Mouse (Mus musculus) MEL (cell line): ENCODE measurements at regions not wholly inside any gene's neighbourhood (a gene's known extent, or its start where the extent isn't known, plus 50 kb on each side); places are given as distances from the start of the nearest gene placed in this dataset.
"Not testable (repeated sequence)": the region's sequence is repeated elsewhere in the genome, so short reads cannot be mapped to it uniquely, and the experiment has no call there.

ENCODE experiments used
- DNase-seq: peaks from one replicate; pipeline ENCODE4 v3.0.0; 2011; ENCODE audit warnings: low read depth, low spot score
- H3K27ac ChIP-seq: 2 replicates; pipeline ENCODE4 v1.5.1; 2012; ENCODE audit warnings: low read depth, mild to moderate bottlenecking, control low read depth, low read length, moderate library complexity; ENCODE audit not compliant: control insufficient read depth
- H3K27me3 ChIP-seq, 2 experiments: fragments of 150-350 bp in 1 of 2; sonication (generic) in 1 of 2; 2 replicates each; pipeline ENCODE4 v1.6.1; 2012; ENCODE audit warnings: low read length in 2 of 2, mild to moderate bottlenecking in 2 of 2, improper control_type of control experiment in 1 of 2, moderate library complexity in 1 of 2; ENCODE audit not compliant: insufficient read depth in 2 of 2, control insufficient read depth in 1 of 2
- H3K36me3 ChIP-seq, 2 experiments: 2 replicates each; pipeline ENCODE4 v1.6.1; 2012 to 2014; ENCODE audit warnings: low read length in 2 of 2, improper control_type of control experiment in 1 of 2, inconsistent platforms in 1 of 2, mild to moderate bottlenecking in 1 of 2; ENCODE audit not compliant: insufficient read depth in 2 of 2, control insufficient read depth in 1 of 2
- H3K4me1 ChIP-seq, 2 experiments: fragments of 150-350 bp in 1 of 2; sonication (generic) in 1 of 2; 2 replicates each; pipeline ENCODE4 v1.6.1; 2012; ENCODE audit warnings: low read length in 2 of 2, improper control_type of control experiment in 1 of 2, mild to moderate bottlenecking in 1 of 2; ENCODE audit not compliant: insufficient read depth in 2 of 2, control insufficient read depth in 1 of 2
- H3K4me3 ChIP-seq, 2 experiments: fragments of 150-350 bp in 1 of 2; sonication (generic) in 1 of 2; 2 replicates each; pipeline ENCODE4 v1.5.1; 2012; ENCODE audit warnings: low read depth in 2 of 2, low read length in 2 of 2, mild to moderate bottlenecking in 2 of 2, moderate library complexity in 2 of 2, control low read depth in 1 of 2, improper control_type of control experiment in 1 of 2; ENCODE audit not compliant: control insufficient read depth in 1 of 2, insufficient read depth in 1 of 2
- H3K79me2 ChIP-seq: 2 replicates; pipeline ENCODE4 v1.6.1; 2012; ENCODE audit warnings: mild to moderate bottlenecking, low read length, moderate library complexity; ENCODE audit not compliant: control insufficient read depth, poor library complexity, insufficient read depth
- H3K9ac ChIP-seq: 2 replicates; pipeline ENCODE4 v1.6.1; 2012; ENCODE audit warnings: low read depth, mild to moderate bottlenecking, control low read depth, low read length, moderate library complexity; ENCODE audit not compliant: control insufficient read depth, poor library complexity, severe bottlenecking
- H3K9me3 ChIP-seq: fragments of 150-350 bp; sonication (generic); replicated peaks from 2 replicates; pipeline ENCODE4 v1.6.1; 2012; ENCODE audit warnings: mild to moderate bottlenecking, low read length, improper control_type of control experiment, moderate library complexity; ENCODE audit not compliant: insufficient read depth
- BHLHE40 ChIP-seq: IDR thresholded peaks from 2 replicates; pipeline ENCODE4 v1.6.1; 2012; ENCODE audit warnings: low read depth, mild to moderate bottlenecking, inconsistent platforms, low read length, improper control_type of control experiment, borderline replicate concordance
- CHD1 ChIP-seq: IDR thresholded peaks from 2 replicates; pipeline ENCODE4 v1.6.1; 2012; ENCODE audit warnings: low read depth, mild to moderate bottlenecking, inconsistent platforms, low read length, improper control_type of control experiment
- E2F4 ChIP-seq: IDR thresholded peaks from 2 replicates; pipeline ENCODE4 v1.6.1; 2011; ENCODE audit warnings: low read depth, low read length, improper control_type of control experiment, borderline replicate concordance
- ELF1 ChIP-seq: IDR thresholded peaks from 2 replicates; pipeline ENCODE4 v1.6.1; 2014; ENCODE audit warnings: low read depth, mild to moderate bottlenecking, inconsistent platforms, low read length, improper control_type of control experiment, moderate library complexity
- EP300 ChIP-seq, 2 experiments: IDR thresholded peaks; 2 replicates each; pipeline ENCODE4 v1.6.1; 2011; ENCODE audit warnings: improper control_type of control experiment in 2 of 2, low read length in 2 of 2, low read depth in 1 of 2, mild to moderate bottlenecking in 1 of 2
- GABPA ChIP-seq: IDR thresholded peaks from 2 replicates; pipeline ENCODE4 v1.6.1; 2012; ENCODE audit warnings: low read depth, mild to moderate bottlenecking, inconsistent platforms, low read length, improper control_type of control experiment, moderate library complexity
- JUND ChIP-seq: IDR thresholded peaks from 2 replicates; pipeline ENCODE4 v1.6.1; 2011; ENCODE audit warnings: low read depth, mild to moderate bottlenecking, improper control_type of control experiment, low read length
- KAT2A ChIP-seq: conservative IDR thresholded peaks from 2 replicates; pipeline ENCODE4 v1.6.1; 2012; ENCODE audit warnings: low read depth, low read length, improper control_type of control experiment, inconsistent platforms
- MAX ChIP-seq: IDR thresholded peaks from 2 replicates; pipeline ENCODE4 v1.6.1; 2011; ENCODE audit warnings: low read length, improper control_type of control experiment
- MEF2A ChIP-seq: IDR thresholded peaks from 2 replicates; pipeline ENCODE4 v1.6.1; 2014; ENCODE audit warnings: low read depth, mild to moderate bottlenecking, inconsistent platforms, low read length, improper control_type of control experiment; ENCODE audit not compliant: poor library complexity, insufficient replicate concordance, severe bottlenecking; ENCODE audit errors: extremely low read depth
- MXI1 ChIP-seq: IDR thresholded peaks from 2 replicates; pipeline ENCODE4 v1.6.1; 2011; ENCODE audit warnings: mild to moderate bottlenecking, low read depth, low read length, improper control_type of control experiment
- MYB ChIP-seq: IDR thresholded peaks from 2 replicates; pipeline ENCODE4 v1.6.1; 2011; ENCODE audit warnings: mild to moderate bottlenecking, low read depth, low read length, improper control_type of control experiment
- MYC ChIP-seq: IDR thresholded peaks from 2 replicates; pipeline ENCODE4 v1.6.1; 2011; ENCODE audit warnings: low read depth, mild to moderate bottlenecking, low read length, improper control_type of control experiment, moderate library complexity
- NELFE ChIP-seq: IDR thresholded peaks from 2 replicates; pipeline ENCODE4 v1.6.1; 2011; ENCODE audit warnings: low read depth, low read length, improper control_type of control experiment
- NRF1 ChIP-seq: IDR thresholded peaks from 2 replicates; pipeline ENCODE4 v1.6.1; 2014; ENCODE audit warnings: low read depth, mild to moderate bottlenecking, inconsistent platforms, low read length, improper control_type of control experiment, moderate library complexity; ENCODE audit not compliant: poor library complexity, insufficient read depth, severe bottlenecking
- POLR2A ChIP-seq, 2 experiments: IDR thresholded peaks; 2 replicates each; pipeline ENCODE4 v1.6.1; 2011 to 2012; ENCODE audit warnings: low read length in 2 of 2, mild to moderate bottlenecking in 2 of 2, control low read depth in 1 of 2, improper control_type of control experiment in 1 of 2, low read depth in 1 of 2, moderate library complexity in 1 of 2; ENCODE audit not compliant: control insufficient read depth in 1 of 2, insufficient read depth in 1 of 2, poor library complexity in 1 of 2
- RAD21 ChIP-seq: IDR thresholded peaks from 2 replicates; pipeline ENCODE4 v1.6.1; 2011; ENCODE audit warnings: mild to moderate bottlenecking, low read depth, low read length, improper control_type of control experiment
- RCOR1 ChIP-seq: IDR thresholded peaks from 2 replicates; pipeline ENCODE4 v1.6.1; 2012; ENCODE audit warnings: low read depth, mild to moderate bottlenecking, inconsistent platforms, low read length, improper control_type of control experiment
- TAL1 ChIP-seq: IDR thresholded peaks from 2 replicates; pipeline ENCODE4 v1.6.1; 2012; ENCODE audit warnings: mild to moderate bottlenecking, inconsistent platforms, low read length, moderate library complexity, mixed read lengths
- TBP ChIP-seq: IDR thresholded peaks from 2 replicates; pipeline ENCODE4 v1.8.0; 2011; ENCODE audit warnings: low read depth, low read length, improper control_type of control experiment
- TCF12 ChIP-seq: IDR thresholded peaks from 2 replicates; pipeline ENCODE4 v1.6.1; 2014; ENCODE audit warnings: low read depth, mild to moderate bottlenecking, inconsistent platforms, low read length, improper control_type of control experiment, moderate library complexity
- USF1 ChIP-seq: IDR thresholded peaks from 2 replicates; pipeline ENCODE4 v1.6.1; 2014; ENCODE audit warnings: low read depth, mild to moderate bottlenecking, inconsistent platforms, low read length, improper control_type of control experiment, moderate library complexity
- ZKSCAN1 ChIP-seq: IDR thresholded peaks from 2 replicates; pipeline ENCODE4 v1.6.1; 2012; ENCODE audit warnings: low read depth, mild to moderate bottlenecking, inconsistent platforms, low read length, improper control_type of control experiment, moderate library complexity
- ZMIZ1 ChIP-seq: IDR thresholded peaks from 2 replicates; pipeline ENCODE4 v1.6.1; 2012; ENCODE audit warnings: low read depth, mild to moderate bottlenecking, inconsistent platforms, low read length, improper control_type of control experiment, moderate library complexity
- ZNF384 ChIP-seq: IDR thresholded peaks from 2 replicates; pipeline ENCODE4 v1.6.1; 2012; ENCODE audit warnings: low read depth, mild to moderate bottlenecking, inconsistent platforms, low read length, improper control_type of control experiment

DNA sequence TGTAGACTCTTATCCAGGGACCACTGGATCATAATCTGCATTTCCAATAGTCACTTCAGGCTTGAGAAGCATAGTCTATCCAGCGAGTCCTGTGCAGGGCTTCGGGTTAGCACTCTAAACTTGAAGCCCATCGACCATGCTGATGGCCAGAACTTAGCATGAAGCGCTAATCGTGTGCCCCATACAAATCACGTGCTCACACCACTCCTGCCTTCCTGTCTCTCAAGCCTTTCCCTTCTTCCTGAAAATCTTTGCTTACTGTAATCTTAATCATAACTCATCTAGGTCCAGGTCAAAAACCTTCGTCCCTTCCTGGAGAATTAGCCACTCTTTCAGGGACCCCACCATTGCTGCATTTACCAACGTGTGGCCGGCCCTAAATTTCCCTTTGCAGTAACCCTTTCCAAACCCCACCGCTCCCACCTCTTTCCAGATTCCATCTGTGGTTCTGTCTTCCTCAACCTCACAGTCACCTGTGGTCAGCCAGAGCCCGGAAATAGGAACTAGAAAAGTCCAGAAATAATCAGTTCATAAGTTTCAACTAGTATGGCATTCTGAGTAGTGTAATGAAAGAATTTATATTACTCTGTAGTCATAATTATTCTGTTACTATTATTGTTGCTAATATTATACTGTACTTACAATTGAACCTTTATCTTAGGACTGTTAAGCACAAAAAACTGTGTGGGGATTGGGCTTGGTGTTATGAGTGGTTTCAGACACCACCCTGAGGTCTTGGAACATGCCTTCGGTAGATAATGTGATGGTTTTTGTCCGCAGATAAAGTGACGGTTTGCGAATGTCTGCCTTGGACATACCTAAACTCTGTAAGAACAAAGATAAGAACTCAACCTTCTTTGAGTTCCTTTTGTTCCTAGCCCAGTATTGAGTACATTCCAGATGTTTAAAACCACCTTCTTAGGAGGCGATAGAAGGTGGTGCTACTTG is 57.3 kb upstream of the Slc1a3 start (continued):
- TF ChIP-seq JUND, result 0 out of 2 replicates have a peak, but pooled peaks have one; percentile 33
- peak; percentile 94 for TF ChIP-seq RCOR1
- TF ChIP-seq MEF2A, result no peak
- no peak for TF ChIP-seq ZMIZ1
- TF ChIP-seq MAX, result peak; percentile 89

DNA sequence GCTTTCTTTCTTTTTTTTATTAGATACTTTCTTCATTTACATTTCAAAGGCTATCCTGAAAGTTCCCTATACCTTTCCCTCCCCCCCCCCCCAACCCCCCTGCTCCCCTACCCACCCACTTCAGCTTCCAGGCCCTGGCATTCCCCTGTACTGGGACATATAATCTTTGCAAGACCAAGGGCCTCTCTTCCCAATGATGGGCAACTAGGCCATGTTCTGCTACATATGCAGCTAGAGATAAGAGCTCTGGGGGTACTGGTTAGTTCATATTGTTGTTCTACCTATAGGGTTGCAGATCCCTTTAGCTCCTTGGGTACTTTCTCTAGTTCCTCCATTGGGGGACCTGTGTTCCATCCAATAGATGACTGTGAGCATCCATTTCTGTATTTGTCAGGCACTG is 55.6 kb upstream of the Slc1a3 start:
- peaks cover 33 to 41% of the 10 kb centered on the region in 2 experiments for H3K4me1 ChIP-seq
- not testable (repeated sequence) for H3K4me3 ChIP-seq, H3K79me2 ChIP-seq, DNase-seq, H3K9me3 ChIP-seq, H3K27me3 ChIP-seq, H3K27ac ChIP-seq, H3K9ac ChIP-seq
- H3K36me3 ChIP-seq, result peaks cover 0 to 45% of the 10 kb centered on the region in 2 experiments; a peak in 2 of 4 replicates
- 0 out of 2 replicates have a peak, but pooled peaks have one; percentile 30 for TF ChIP-seq TCF12
- 0 out of 2 replicates have a peak, but pooled peaks have one; percentile 3 for TF ChIP-seq TAL1

DNA sequence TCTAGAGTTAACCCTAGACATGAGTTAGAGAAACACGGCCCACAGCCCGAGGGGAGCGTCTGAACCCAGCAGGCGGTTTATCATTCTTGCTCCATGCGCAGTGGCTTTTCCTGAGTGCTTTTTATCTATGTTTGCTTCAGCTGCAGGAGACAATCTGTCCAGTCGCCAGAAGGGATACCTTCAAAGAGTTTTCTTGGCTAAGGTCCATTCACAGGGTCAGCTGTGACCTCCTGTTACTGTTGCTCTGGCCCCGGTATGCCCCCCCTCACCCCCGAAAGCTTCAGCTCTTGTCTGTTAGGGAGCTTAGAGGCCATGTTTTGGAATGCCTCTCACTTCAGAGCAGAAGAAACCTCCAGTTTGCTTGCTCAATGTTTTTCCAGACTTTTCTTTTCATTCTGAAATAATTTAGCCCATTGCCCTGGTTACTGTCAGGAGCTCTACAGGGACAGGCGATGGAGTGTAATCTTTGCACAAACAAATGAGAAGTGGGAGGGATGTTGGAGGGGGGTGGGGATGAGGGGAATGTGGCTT is 51.2 kb upstream of the Slc1a3 start:
- no peaks in the 10 kb centered on the region for H3K27me3 ChIP-seq
- DNase-seq, result peak; percentile 87
- peak overlapping the region; percentile 99 for H3K27ac ChIP-seq
- H3K36me3 ChIP-seq, result peaks cover 0 to 32% of the 10 kb centered on the region in 2 experiments; a peak in 2 of 4 replicates
- peak overlapping the region; percentile 64 for H3K9ac ChIP-seq
- peak overlapping the region; percentile 43 to 46 for H3K4me3 ChIP-seq
- H3K79me2 ChIP-seq, result no peaks in the 10 kb centered on the region
- H3K4me1 ChIP-seq, result peaks cover 18 to 36% of the 10 kb centered on the region in 2 experiments
- no peaks in the 10 kb centered on the region for H3K9me3 ChIP-seq
- TF ChIP-seq TAL1 (peak; percentile 86), ZMIZ1 (0 out of 2 replicates have a peak, but pooled peaks have one; percentile 22), MYC (peak; percentile 12; the same call in 1 of the 2 replicates), KAT2A (no peak; the same call in 1 of the 2 replicates), RAD21 (no peak), TBP (0 out of 2 replicates have a peak, but pooled peaks have one; percentile 22), ZNF384 (no peak), NELFE (no peak), NRF1 (peak; percentile 62), ZKSCAN1 (no peak), CHD1 (no peak; the same call in 1 of the 2 replicates), MXI1 (0 out of 2 replicates have a peak, but pooled peaks have one; percentile 9), GABPA (no peak), MAX (no peak), ELF1 (0 out of 2 replicates have a peak, but pooled peaks have one; percentile 23), BHLHE40 (peak; percentile 10; the same call in 1 of the 2 replicates), POLR2A (IDR thresholded peaks at IDR 0.05; ENCODE audit: control insufficient read depth in 1 of 2, insufficient read depth in 1 of 2, low read depth in 1 of 2, low read length in 2 of 2, poor library complexity in 1 of 2) (peak in 1 of 2 experiments; percentile 24; a peak in 1 of 4 replicates), RCOR1 (peak; percentile 80), EP300 (IDR thresholded peaks at IDR 0.05; ENCODE audit: low read depth in 1 of 2, low read length in 2 of 2) (peak; percentile 94), USF1 (no peak), E2F4 (no peak), MYB (0 out of 2 replicates have a peak, but pooled peaks have one; percentile 36)
